Mouse (Mus musculus): ENCODE data around the gene Unc5c. TPM values are rescaled to one million over a fixed set of nuclear protein-coding genes. Genes with fewer than 3 reads are reported as not detected.

The Unc5c gene
- polyA plus RNA-seq, 1 experiment from 2014 or later, result not detected

DNA sequence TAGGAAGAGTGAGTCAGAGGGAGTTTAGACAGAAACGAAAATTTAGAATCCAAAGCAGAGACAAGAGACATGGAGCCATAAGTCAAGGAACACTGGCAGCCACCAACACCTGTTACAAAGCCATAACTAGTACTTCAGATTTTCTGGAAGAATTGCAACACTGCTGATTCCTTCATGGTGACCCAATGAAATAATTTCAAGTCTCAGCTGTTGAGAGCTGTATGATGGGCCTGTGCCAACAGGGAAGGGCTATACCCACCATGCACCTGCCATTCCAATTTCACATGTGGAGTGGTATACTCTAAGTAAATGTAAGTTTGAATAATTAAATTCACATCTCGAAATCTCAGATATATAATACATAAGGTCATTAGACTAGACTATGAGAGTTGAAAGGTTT is 259.5 kb downstream of the Unc5c start:
- Histone ChIP-seq H3K4me1 (ENCODE audit: insufficient read depth) (no peaks in the 10 kb centered on the region), H3K36me3 (replicated peaks; ENCODE audit: insufficient read depth, low read length) (no peaks in the 10 kb centered on the region), H3K9ac (replicated peaks) (no peak overlapping the region), H3K27me3 (ENCODE audit: insufficient read depth, low read length) (no peaks in the 10 kb centered on the region), H3K4me3 (ENCODE audit: low read depth, low read length) (no peak overlapping the region), H3K9me3 (ENCODE audit: low read length) (no peaks in the 10 kb centered on the region), H3K4me2 (ENCODE audit: low read depth, low read length) (no peak overlapping the region), H3K27ac (ENCODE audit: low read depth) (no peak overlapping the region)
- DNase-seq, result no peak
- WGBS (ENCODE audit: insufficient replicate concordance), result 59% methylated on average over 2 of the region's 2 CpGs
- TF ChIP-seq CTCF (IDR thresholded peaks at IDR 0.05; ENCODE audit: low read depth) (no peak), EP300 (IDR thresholded peaks at IDR 0.05; ENCODE audit: low read depth) (no peak)
- ATAC-seq, result no peak

DNA sequence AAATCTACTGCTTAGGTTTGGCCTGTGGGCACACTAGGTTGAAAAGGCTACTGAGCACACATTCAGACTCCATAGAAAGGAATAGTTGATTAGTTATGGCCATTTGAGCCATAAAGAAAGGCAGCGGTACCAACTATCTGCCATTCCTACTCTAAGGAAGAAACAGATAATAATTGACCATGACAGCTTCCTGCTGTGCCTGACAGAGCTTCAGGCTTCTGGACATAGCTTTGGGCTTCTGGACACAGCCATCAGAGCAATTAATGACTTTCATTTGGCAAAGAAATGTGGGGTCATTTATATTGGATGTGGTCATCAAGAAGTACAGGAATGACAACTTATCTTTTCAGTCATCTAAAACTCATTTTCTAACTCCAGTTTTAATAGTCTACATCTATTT is 260.4 kb downstream of the Unc5c start:
- H3K9me3 ChIP-seq (ENCODE audit: low read length), result no peaks in the 10 kb centered on the region
- no peak overlapping the region for H3K4me2 ChIP-seq (ENCODE audit: low read depth, low read length)
- WGBS (ENCODE audit: insufficient replicate concordance), result 78% methylated on average over 1 of the region's 1 CpGs
- H3K27me3 ChIP-seq (ENCODE audit: insufficient read depth, low read length), result no peaks in the 10 kb centered on the region
- no peaks in the 10 kb centered on the region for H3K4me1 ChIP-seq (ENCODE audit: insufficient read depth)
- H3K4me3 ChIP-seq (ENCODE audit: low read depth, low read length), result no peak overlapping the region
- TF ChIP-seq CTCF (IDR thresholded peaks at IDR 0.05; ENCODE audit: low read depth) (no peak), EP300 (IDR thresholded peaks at IDR 0.05; ENCODE audit: low read depth) (no peak)
- ATAC-seq (no peak), DNase-seq (no peak)
- no peaks in the 10 kb centered on the region for H3K36me3 ChIP-seq (replicated peaks; ENCODE audit: insufficient read depth, low read length)
- H3K27ac ChIP-seq (ENCODE audit: low read depth), result no peak overlapping the region
- no peak overlapping the region for H3K9ac ChIP-seq (replicated peaks)

DNA sequence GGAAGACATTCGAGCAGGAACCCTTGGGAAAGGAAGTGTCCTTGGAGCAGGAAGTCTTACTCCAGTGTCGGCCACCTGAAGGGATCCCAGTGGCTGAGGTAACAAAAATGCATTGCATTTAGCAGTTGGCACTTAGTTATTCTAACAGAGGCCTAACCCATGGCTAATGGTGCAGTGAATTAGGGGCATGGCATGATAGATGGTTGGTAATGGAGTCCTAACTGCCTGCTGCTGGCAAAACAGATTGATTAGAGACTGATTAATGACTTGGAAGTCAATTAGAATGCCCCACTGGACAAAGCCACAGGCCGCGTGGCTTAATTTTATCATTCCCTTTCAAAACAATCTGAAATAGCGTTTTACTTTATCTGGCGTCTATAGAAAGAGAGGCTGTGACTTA is 268.8 kb downstream of the Unc5c start:
- Histone ChIP-seq H3K4me1 (ENCODE audit: insufficient read depth) (no peaks in the 10 kb centered on the region), H3K9ac (replicated peaks) (no peak overlapping the region), H3K27me3 (ENCODE audit: insufficient read depth, low read length) (no peaks in the 10 kb centered on the region), H3K36me3 (replicated peaks; ENCODE audit: insufficient read depth, low read length) (no peaks in the 10 kb centered on the region), H3K9me3 (ENCODE audit: low read length) (no peaks in the 10 kb centered on the region), H3K27ac (ENCODE audit: low read depth) (no peak overlapping the region), H3K4me3 (ENCODE audit: low read depth, low read length) (no peak overlapping the region), H3K4me2 (ENCODE audit: low read depth, low read length) (no peak overlapping the region)
- WGBS (ENCODE audit: insufficient replicate concordance), result 74% methylated on average over 6 of the region's 6 CpGs
- TF ChIP-seq CTCF (IDR thresholded peaks at IDR 0.05; ENCODE audit: low read depth) (no peak), EP300 (IDR thresholded peaks at IDR 0.05; ENCODE audit: low read depth) (no peak)
- ATAC-seq, result no peak
- DNase-seq, result no peak

- no peak overlapping the region for H3K27ac ChIP-seq (ENCODE audit: low read depth)
- H3K9ac ChIP-seq (replicated peaks), result no peak overlapping the region
- no peaks in the 10 kb centered on the region for H3K4me1 ChIP-seq (ENCODE audit: insufficient read depth)
- ATAC-seq (no peak), DNase-seq (no peak)
- H3K4me2 ChIP-seq (ENCODE audit: low read depth, low read length), result no peak overlapping the region
- H3K9me3 ChIP-seq (ENCODE audit: low read length), result no peaks in the 10 kb centered on the region
- H3K4me3 ChIP-seq (ENCODE audit: low read depth, low read length), result no peak overlapping the region
- no peak for TF ChIP-seq CTCF (IDR thresholded peaks at IDR 0.05; ENCODE audit: low read depth)
- TF ChIP-seq EP300 (IDR thresholded peaks at IDR 0.05; ENCODE audit: low read depth), result no peak
- H3K27me3 ChIP-seq (ENCODE audit: insufficient read depth, low read length), result no peaks in the 10 kb centered on the region
- no peaks in the 10 kb centered on the region for H3K36me3 ChIP-seq (replicated peaks; ENCODE audit: insufficient read depth, low read length)
Measured at GRCm38 (mm10) chr3:141735285-141735684, 270.3 kb downstream of the Unc5c start.

- Histone ChIP-seq H3K4me3 (ENCODE audit: low read depth, low read length) (no peak overlapping the region), H3K36me3 (replicated peaks; ENCODE audit: insufficient read depth, low read length) (no peaks in the 10 kb centered on the region), H3K9me3 (ENCODE audit: low read length) (no peaks in the 10 kb centered on the region), H3K4me2 (ENCODE audit: low read depth, low read length) (no peak overlapping the region), H3K9ac (replicated peaks) (no peak overlapping the region), H3K27me3 (ENCODE audit: insufficient read depth, low read length) (no peaks in the 10 kb centered on the region), H3K27ac (ENCODE audit: low read depth) (no peak overlapping the region), H3K4me1 (ENCODE audit: insufficient read depth) (no peaks in the 10 kb centered on the region)
- no peak for DNase-seq
- ATAC-seq, result no peak
- no peak for TF ChIP-seq EP300 (IDR thresholded peaks at IDR 0.05; ENCODE audit: low read depth)
- TF ChIP-seq CTCF (IDR thresholded peaks at IDR 0.05; ENCODE audit: low read depth), result no peak
Measured at GRCm38 (mm10) chr3:141745322-141745721, 280.3 kb downstream of the Unc5c start.

DNA sequence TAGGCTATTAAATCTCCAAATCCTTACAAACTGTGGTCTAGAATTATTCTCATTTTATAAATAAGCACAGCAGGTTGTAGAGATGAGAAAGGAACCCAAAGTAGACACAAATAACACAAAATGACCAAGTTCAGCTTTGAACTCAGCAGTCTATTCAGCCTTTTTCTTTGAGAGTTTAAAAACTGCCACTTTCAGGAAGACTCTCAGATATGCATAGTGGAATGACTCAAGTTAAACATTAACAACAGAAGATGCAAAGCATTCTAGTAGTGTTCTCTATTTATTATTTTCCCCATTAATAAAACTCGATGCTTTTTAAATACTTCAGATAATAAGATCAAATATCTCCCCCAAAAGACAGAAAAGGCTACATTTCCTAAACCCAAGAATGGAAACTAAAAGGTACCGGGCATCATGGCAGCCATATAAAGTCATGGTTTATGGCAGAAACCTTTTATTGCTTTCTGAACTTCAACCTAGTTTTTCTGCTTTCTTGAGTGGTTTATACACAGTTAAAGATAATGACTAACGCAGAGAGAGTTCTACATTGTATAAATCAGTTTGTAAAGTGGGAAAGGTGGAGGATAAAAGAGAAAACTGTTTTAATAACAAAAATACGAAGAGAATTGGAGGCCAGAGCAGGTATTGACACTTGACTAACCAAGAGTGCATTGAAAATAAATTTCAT is 283.8 kb downstream of the Unc5c start:
- DNase-seq, result no peak
- H3K27ac ChIP-seq (ENCODE audit: low read depth), result no peak overlapping the region
- no peaks in the 10 kb centered on the region for H3K36me3 ChIP-seq (replicated peaks; ENCODE audit: insufficient read depth, low read length)
- no peak overlapping the region for H3K4me3 ChIP-seq (ENCODE audit: low read depth, low read length)
- ATAC-seq, result no peak
- H3K9ac ChIP-seq (replicated peaks), result no peak overlapping the region
- TF ChIP-seq CTCF (IDR thresholded peaks at IDR 0.05; ENCODE audit: low read depth), result no peak
- TF ChIP-seq EP300 (IDR thresholded peaks at IDR 0.05; ENCODE audit: low read depth), result no peak
- no peaks in the 10 kb centered on the region for H3K9me3 ChIP-seq (ENCODE audit: low read length)
- 62% methylated on average over 4 of the region's 4 CpGs for WGBS (ENCODE audit: insufficient replicate concordance)
- no peaks in the 10 kb centered on the region for H3K4me1 ChIP-seq (ENCODE audit: insufficient read depth)
- H3K27me3 ChIP-seq (ENCODE audit: insufficient read depth, low read length), result no peaks in the 10 kb centered on the region
- H3K4me2 ChIP-seq (ENCODE audit: low read depth, low read length), result no peak overlapping the region

GRCm38 (mm10) chr3:141752172-141752571 is 287.2 kb downstream of the Unc5c start:
- no peaks in the 10 kb centered on the region for H3K27me3 ChIP-seq (ENCODE audit: insufficient read depth, low read length)
- ATAC-seq (no peak), DNase-seq (no peak)
- no peak overlapping the region for H3K4me2 ChIP-seq (ENCODE audit: low read depth, low read length)
- H3K4me1 ChIP-seq (ENCODE audit: insufficient read depth), result no peaks in the 10 kb centered on the region
- no peaks in the 10 kb centered on the region for H3K36me3 ChIP-seq (replicated peaks; ENCODE audit: insufficient read depth, low read length)
- no peak overlapping the region for H3K9ac ChIP-seq (replicated peaks)
- 70% methylated on average over 7 of the region's 7 CpGs for WGBS (ENCODE audit: insufficient replicate concordance)
- H3K4me3 ChIP-seq (ENCODE audit: low read depth, low read length), result no peak overlapping the region
- no peak overlapping the region for H3K27ac ChIP-seq (ENCODE audit: low read depth)
- H3K9me3 ChIP-seq (ENCODE audit: low read length), result no peaks in the 10 kb centered on the region
- TF ChIP-seq CTCF (IDR thresholded peaks at IDR 0.05; ENCODE audit: low read depth) (no peak), EP300 (IDR thresholded peaks at IDR 0.05; ENCODE audit: low read depth) (no peak)
